Mouse (Mus musculus) spleen, adult 2 months (tissue): ENCODE measurements around the gene Art4.

ENCODE experiments used
- CTCF ChIP-seq: fragments of 200-500 bp; IDR thresholded peaks from 2 replicates; pipeline ENCODE4 v1.5.1; 2011; ENCODE audit warnings: mild to moderate bottlenecking, inconsistent platforms; ENCODE audit not compliant: insufficient read depth, insufficient read length, insufficient replicate concordance; ENCODE audit errors: extremely low read depth
- POLR2A ChIP-seq: fragments of 200-500 bp; IDR thresholded peaks from 2 replicates; pipeline ENCODE4 v1.6.1; 2011; ENCODE audit warnings: low read depth, low read length, inconsistent platforms

GRCm38 (mm10) chr6:136816826-136817225 is 40.7 kb downstream of the Art4 start:
- TF ChIP-seq CTCF (no peak), POLR2A (no peak)
